Mouse (Mus musculus): ENCODE data around the gene Ncoa7. TPM values are rescaled to one million over a fixed set of nuclear protein-coding genes. Genes with fewer than 3 reads are reported as not detected.

The Ncoa7 gene
- polyA plus RNA-seq, 2 experiments: 7.6 to 9.0 TPM

GRCm38 (mm10) chr10:30762284-30762964, 40.7 kb downstream of the Ncoa7 start:
- TF ChIP-seq POLR2A (IDR thresholded peaks at IDR 0.05; ENCODE audit: borderline replicate concordance, extremely low read depth, insufficient read depth, insufficient read length): no peak
- DNase-seq (ENCODE audit: low spot score): no peak
- no peak for ATAC-seq (ENCODE audit: low FRiP score, low read depth)
- Histone ChIP-seq H3K36me3 (ENCODE audit: control insufficient read depth, insufficient read depth, low read length) (no peaks in the 10 kb centered on the region), H3K4me2 (replicated peaks; ENCODE audit: low read depth, low read length, severe bottlenecking) (no peak overlapping the region), H3K27me3 (ENCODE audit: control insufficient read depth, insufficient read depth, low read length) (no peaks in the 10 kb centered on the region), H3K27ac (replicated peaks; ENCODE audit: low read depth, low read length) (no peak overlapping the region), H3K4me1 (ENCODE audit: control insufficient read depth, insufficient read depth, low read length) (no peaks in the 10 kb centered on the region), H3K9me3 (ENCODE audit: control insufficient read depth, low read length) (peaks cover 4% of the 10 kb centered on the region; the same call in 1 of the 2 replicates), H3K9ac (ENCODE audit: low read depth, low read length, severe bottlenecking) (no peak overlapping the region), H3K4me3 (replicated peaks; ENCODE audit: low read length) (no peak overlapping the region)
- WGBS: 67% methylated on average over 4 of the region's 4 CpGs

- Histone ChIP-seq H3K27me3 (ENCODE audit: control insufficient read depth, insufficient read depth, low read length) (no peaks in the 10 kb centered on the region), H3K9ac (ENCODE audit: low read depth, low read length, severe bottlenecking) (no peak overlapping the region), H3K4me2 (replicated peaks; ENCODE audit: low read depth, low read length, severe bottlenecking) (no peak overlapping the region), H3K27ac (replicated peaks; ENCODE audit: low read depth, low read length) (no peak overlapping the region), H3K4me3 (replicated peaks; ENCODE audit: low read length) (no peak overlapping the region), H3K9me3 (ENCODE audit: control insufficient read depth, low read length) (no peaks in the 10 kb centered on the region), H3K36me3 (ENCODE audit: control insufficient read depth, insufficient read depth, low read length) (no peaks in the 10 kb centered on the region), H3K4me1 (ENCODE audit: control insufficient read depth, insufficient read depth, low read length) (no peaks in the 10 kb centered on the region)
- WGBS: 66% methylated on average over 8 of the region's 8 CpGs
- no peak for ATAC-seq (ENCODE audit: low FRiP score, low read depth)
- no peak for DNase-seq (ENCODE audit: low spot score)
- no peak for TF ChIP-seq POLR2A (IDR thresholded peaks at IDR 0.05; ENCODE audit: borderline replicate concordance, extremely low read depth, insufficient read depth, insufficient read length)
Measured at GRCm38 (mm10) chr10:30759360-30760147, 43.6 kb downstream of the Ncoa7 start.

GRCm38 (mm10) chr10:30756064-30756463, 47.1 kb downstream of the Ncoa7 start:
- DNase-seq (ENCODE audit: low spot score): no peak
- H3K27me3 ChIP-seq (ENCODE audit: control insufficient read depth, insufficient read depth, low read length): no peaks in the 10 kb centered on the region

GRCm38 (mm10) chr10:30754825-30755457, 48.2 kb downstream of the Ncoa7 start:
- DNase-seq (ENCODE audit: low spot score): no peak
- H3K9me3 ChIP-seq (ENCODE audit: control insufficient read depth, low read length): no peaks in the 10 kb centered on the region
- WGBS: 88% methylated on average over 4 of the region's 4 CpGs
- H3K27me3 ChIP-seq (ENCODE audit: control insufficient read depth, insufficient read depth, low read length): no peaks in the 10 kb centered on the region
- TF ChIP-seq POLR2A (IDR thresholded peaks at IDR 0.05; ENCODE audit: borderline replicate concordance, extremely low read depth, insufficient read depth, insufficient read length): no peak
- no peak overlapping the region for H3K9ac ChIP-seq (ENCODE audit: low read depth, low read length, severe bottlenecking)
- H3K4me1 ChIP-seq (ENCODE audit: control insufficient read depth, insufficient read depth, low read length): no peaks in the 10 kb centered on the region
- no peak for ATAC-seq (ENCODE audit: low FRiP score, low read depth)
- 0 out of 2 replicates have a peak, but pooled peaks cover 3% of the 10 kb centered on the region for H3K36me3 ChIP-seq (ENCODE audit: control insufficient read depth, insufficient read depth, low read length)
- H3K4me3 ChIP-seq (replicated peaks; ENCODE audit: low read length): no peak overlapping the region
- no peak overlapping the region for H3K27ac ChIP-seq (replicated peaks; ENCODE audit: low read depth, low read length)
- no peak overlapping the region for H3K4me2 ChIP-seq (replicated peaks; ENCODE audit: low read depth, low read length, severe bottlenecking)

More at GRCm38 (mm10) chr10:30756064-30756463, 47.1 kb downstream of the Ncoa7 start:
- 0 out of 2 replicates have a peak, but pooled peaks cover 3% of the 10 kb centered on the region for H3K36me3 ChIP-seq (ENCODE audit: control insufficient read depth, insufficient read depth, low read length)
- H3K4me3 ChIP-seq (replicated peaks; ENCODE audit: low read length): no peak overlapping the region
- TF ChIP-seq POLR2A (IDR thresholded peaks at IDR 0.05; ENCODE audit: borderline replicate concordance, extremely low read depth, insufficient read depth, insufficient read length): no peak
- H3K4me2 ChIP-seq (replicated peaks; ENCODE audit: low read depth, low read length, severe bottlenecking): no peak overlapping the region
- H3K4me1 ChIP-seq (ENCODE audit: control insufficient read depth, insufficient read depth, low read length): no peaks in the 10 kb centered on the region
- no peak overlapping the region for H3K9ac ChIP-seq (ENCODE audit: low read depth, low read length, severe bottlenecking)
- no peak overlapping the region for H3K27ac ChIP-seq (replicated peaks; ENCODE audit: low read depth, low read length)
- ATAC-seq (ENCODE audit: low FRiP score, low read depth): no peak
- no peaks in the 10 kb centered on the region for H3K9me3 ChIP-seq (ENCODE audit: control insufficient read depth, low read length)

GRCm38 (mm10) chr10:30754082-30754481, 49.0 kb downstream of the Ncoa7 start:
- TF ChIP-seq POLR2A (IDR thresholded peaks at IDR 0.05; ENCODE audit: borderline replicate concordance, extremely low read depth, insufficient read depth, insufficient read length): no peak
- Histone ChIP-seq H3K27me3 (ENCODE audit: control insufficient read depth, insufficient read depth, low read length) (no peaks in the 10 kb centered on the region), H3K9ac (ENCODE audit: low read depth, low read length, severe bottlenecking) (no peak overlapping the region), H3K4me1 (ENCODE audit: control insufficient read depth, insufficient read depth, low read length) (no peaks in the 10 kb centered on the region), H3K4me2 (replicated peaks; ENCODE audit: low read depth, low read length, severe bottlenecking) (no peak overlapping the region), H3K36me3 (ENCODE audit: control insufficient read depth, insufficient read depth, low read length) (0 out of 2 replicates have a peak, but pooled peaks cover 3% of the 10 kb centered on the region), H3K4me3 (replicated peaks; ENCODE audit: low read length) (no peak overlapping the region), H3K27ac (replicated peaks; ENCODE audit: low read depth, low read length) (no peak overlapping the region), H3K9me3 (ENCODE audit: control insufficient read depth, low read length) (no peaks in the 10 kb centered on the region)
- 52% methylated on average over 3 of the region's 3 CpGs for WGBS
- ATAC-seq (ENCODE audit: low FRiP score, low read depth) (no peak), DNase-seq (ENCODE audit: low spot score) (no peak)
